Mouse (Mus musculus): ENCODE data around the gene Fignl1.

- TF ChIP-seq POLR2A (IDR thresholded peaks at IDR 0.05; ENCODE audit: insufficient read depth, low read depth, low read length) = no peak
- TF ChIP-seq EP300 (IDR thresholded peaks at IDR 0.05; ENCODE audit: insufficient read depth, low read depth, low read length) = no peak
- no peak for TF ChIP-seq CTCF (IDR thresholded peaks at IDR 0.05)
These were observed 50.6 kb downstream of the Fignl1 start for GRCm38 (mm10) chr11:11758121-11758520.
